Mouse (Mus musculus) MEL (cell line): ENCODE data around the gene Eif2b4. TPM values are rescaled to one million over a fixed set of nuclear protein-coding genes. Genes with fewer than 3 reads are reported as not detected.
A peak's percentile ranks its signal among the peaks of the same experiment; 100 is the strongest.

Experiments
- DNase-seq: peaks from one replicate; pipeline ENCODE4 v3.0.0; 2011; ENCODE audit warnings: low read depth, low spot score
- H3K27ac ChIP-seq: 2 replicates; pipeline ENCODE4 v1.5.1; 2012; ENCODE audit warnings: low read depth, mild to moderate bottlenecking, control low read depth, low read length, moderate library complexity; ENCODE audit not compliant: control insufficient read depth
- H3K27me3 ChIP-seq, 2 experiments: fragments of 150-350 bp in 1 of 2; sonication (generic) in 1 of 2; 2 replicates each; pipeline ENCODE4 v1.6.1; 2012; ENCODE audit warnings: low read length in 2 of 2, mild to moderate bottlenecking in 2 of 2, improper control_type of control experiment in 1 of 2, moderate library complexity in 1 of 2; ENCODE audit not compliant: insufficient read depth in 2 of 2, control insufficient read depth in 1 of 2
- H3K36me3 ChIP-seq, 2 experiments: 2 replicates each; pipeline ENCODE4 v1.6.1; 2012 to 2014; ENCODE audit warnings: low read length in 2 of 2, improper control_type of control experiment in 1 of 2, inconsistent platforms in 1 of 2, mild to moderate bottlenecking in 1 of 2; ENCODE audit not compliant: insufficient read depth in 2 of 2, control insufficient read depth in 1 of 2
- H3K4me1 ChIP-seq, 2 experiments: fragments of 150-350 bp in 1 of 2; sonication (generic) in 1 of 2; 2 replicates each; pipeline ENCODE4 v1.6.1; 2012; ENCODE audit warnings: low read length in 2 of 2, improper control_type of control experiment in 1 of 2, mild to moderate bottlenecking in 1 of 2; ENCODE audit not compliant: insufficient read depth in 2 of 2, control insufficient read depth in 1 of 2
- H3K4me3 ChIP-seq, 2 experiments: fragments of 150-350 bp in 1 of 2; sonication (generic) in 1 of 2; 2 replicates each; pipeline ENCODE4 v1.5.1; 2012; ENCODE audit warnings: low read depth in 2 of 2, low read length in 2 of 2, mild to moderate bottlenecking in 2 of 2, moderate library complexity in 2 of 2, control low read depth in 1 of 2, improper control_type of control experiment in 1 of 2; ENCODE audit not compliant: control insufficient read depth in 1 of 2, insufficient read depth in 1 of 2
- H3K79me2 ChIP-seq: 2 replicates; pipeline ENCODE4 v1.6.1; 2012; ENCODE audit warnings: mild to moderate bottlenecking, low read length, moderate library complexity; ENCODE audit not compliant: control insufficient read depth, poor library complexity, insufficient read depth
- H3K9ac ChIP-seq: 2 replicates; pipeline ENCODE4 v1.6.1; 2012; ENCODE audit warnings: low read depth, mild to moderate bottlenecking, control low read depth, low read length, moderate library complexity; ENCODE audit not compliant: control insufficient read depth, poor library complexity, severe bottlenecking
- H3K9me3 ChIP-seq: fragments of 150-350 bp; sonication (generic); replicated peaks from 2 replicates; pipeline ENCODE4 v1.6.1; 2012; ENCODE audit warnings: mild to moderate bottlenecking, low read length, improper control_type of control experiment, moderate library complexity; ENCODE audit not compliant: insufficient read depth
- BHLHE40 ChIP-seq: IDR thresholded peaks from 2 replicates; pipeline ENCODE4 v1.6.1; 2012; ENCODE audit warnings: low read depth, mild to moderate bottlenecking, inconsistent platforms, low read length, improper control_type of control experiment, borderline replicate concordance
- CHD2 ChIP-seq: IDR thresholded peaks from 2 replicates; pipeline ENCODE4 v1.6.1; 2011; ENCODE audit warnings: low read length, improper control_type of control experiment
- CTCF ChIP-seq, 3 experiments: IDR thresholded peaks in 2 of 3; conservative IDR thresholded peaks in 1 of 3; 2 replicates each; pipeline ENCODE4 v1.5.1; 2011 to 2012; ENCODE audit warnings: low read length in 3 of 3, low read depth in 2 of 3, mild to moderate bottlenecking in 2 of 3, improper control_type of control experiment in 1 of 3, inconsistent platforms in 1 of 3, mixed read lengths in 1 of 3, moderate library complexity in 1 of 3; ENCODE audit not compliant: control insufficient read depth in 1 of 3, insufficient read depth in 1 of 3, poor library complexity in 1 of 3, severe bottlenecking in 1 of 3
- E2F4 ChIP-seq: IDR thresholded peaks from 2 replicates; pipeline ENCODE4 v1.6.1; 2011; ENCODE audit warnings: low read depth, low read length, improper control_type of control experiment, borderline replicate concordance
- HCFC1 ChIP-seq: IDR thresholded peaks from 2 replicates; pipeline ENCODE4 v1.6.1; 2012; ENCODE audit warnings: low read depth, mild to moderate bottlenecking, inconsistent platforms, low read length, improper control_type of control experiment, moderate library complexity
- KAT2A ChIP-seq: conservative IDR thresholded peaks from 2 replicates; pipeline ENCODE4 v1.6.1; 2012; ENCODE audit warnings: low read depth, low read length, improper control_type of control experiment, inconsistent platforms
- MAFK ChIP-seq: IDR thresholded peaks from 2 replicates; pipeline ENCODE4 v1.6.1; 2011; ENCODE audit warnings: low read depth, mild to moderate bottlenecking, low read length, improper control_type of control experiment, borderline replicate concordance
- MEF2A ChIP-seq: IDR thresholded peaks from 2 replicates; pipeline ENCODE4 v1.6.1; 2014; ENCODE audit warnings: low read depth, mild to moderate bottlenecking, inconsistent platforms, low read length, improper control_type of control experiment; ENCODE audit not compliant: poor library complexity, insufficient replicate concordance, severe bottlenecking; ENCODE audit errors: extremely low read depth
- MYB ChIP-seq: IDR thresholded peaks from 2 replicates; pipeline ENCODE4 v1.6.1; 2011; ENCODE audit warnings: mild to moderate bottlenecking, low read depth, low read length, improper control_type of control experiment
- MYC ChIP-seq: IDR thresholded peaks from 2 replicates; pipeline ENCODE4 v1.6.1; 2011; ENCODE audit warnings: low read depth, mild to moderate bottlenecking, low read length, improper control_type of control experiment, moderate library complexity
- POLR2A ChIP-seq, 2 experiments: IDR thresholded peaks; 2 replicates each; pipeline ENCODE4 v1.6.1; 2011 to 2012; ENCODE audit warnings: low read length in 2 of 2, mild to moderate bottlenecking in 2 of 2, control low read depth in 1 of 2, improper control_type of control experiment in 1 of 2, low read depth in 1 of 2, moderate library complexity in 1 of 2; ENCODE audit not compliant: control insufficient read depth in 1 of 2, insufficient read depth in 1 of 2, poor library complexity in 1 of 2
- RAD21 ChIP-seq: IDR thresholded peaks from 2 replicates; pipeline ENCODE4 v1.6.1; 2011; ENCODE audit warnings: mild to moderate bottlenecking, low read depth, low read length, improper control_type of control experiment
- SMC3 ChIP-seq: IDR thresholded peaks from 2 replicates; pipeline ENCODE4 v1.6.1; 2011; ENCODE audit warnings: low read depth, low read length, improper control_type of control experiment
- TCF12 ChIP-seq: IDR thresholded peaks from 2 replicates; pipeline ENCODE4 v1.6.1; 2014; ENCODE audit warnings: low read depth, mild to moderate bottlenecking, inconsistent platforms, low read length, improper control_type of control experiment, moderate library complexity
- UBTF ChIP-seq: IDR thresholded peaks from 2 replicates; pipeline ENCODE4 v1.6.1; 2012; ENCODE audit warnings: low read depth, mild to moderate bottlenecking, inconsistent platforms, low read length, improper control_type of control experiment, moderate library complexity, borderline replicate concordance; ENCODE audit not compliant: insufficient read depth
- USF1 ChIP-seq: IDR thresholded peaks from 2 replicates; pipeline ENCODE4 v1.6.1; 2014; ENCODE audit warnings: low read depth, mild to moderate bottlenecking, inconsistent platforms, low read length, improper control_type of control experiment, moderate library complexity
- USF2 ChIP-seq, 2 experiments: IDR thresholded peaks; 2 replicates each; pipeline ENCODE4 v1.6.1; 2011 to 2012; ENCODE audit warnings: improper control_type of control experiment in 2 of 2, low read length in 2 of 2, borderline replicate concordance in 1 of 2, inconsistent platforms in 1 of 2, low read depth in 1 of 2, mild to moderate bottlenecking in 1 of 2; ENCODE audit not compliant: insufficient read depth in 1 of 2
- ZC3H11A ChIP-seq: IDR thresholded peaks from 2 replicates; pipeline ENCODE4 v1.6.1; 2012; ENCODE audit warnings: low read depth, mild to moderate bottlenecking, inconsistent platforms, low read length, improper control_type of control experiment
- ZMIZ1 ChIP-seq: IDR thresholded peaks from 2 replicates; pipeline ENCODE4 v1.6.1; 2012; ENCODE audit warnings: low read depth, mild to moderate bottlenecking, inconsistent platforms, low read length, improper control_type of control experiment, moderate library complexity
- polyA plus RNA-seq, 2 experiments: library from polyadenylated mRNA; stranded (reverse) in 1 of 2; unstranded in 1 of 2; fragments of >175 nt in 1 of 2; fragments of >200 nt in 1 of 2; gene quantifications; 2 replicates each; pipeline versions ENCODE4 v1.2.1 to v1.2.4; 2012; ENCODE audit warnings: low replicate concordance in 2 of 2, low read depth in 1 of 2; ENCODE audit not compliant: insufficient read length in 2 of 2, insufficient read depth in 1 of 2, missing spikeins in 1 of 2
- total RNA-seq: library from RNA; depleted of rRNA; stranded (reverse); fragments of 300-350 nt; gene quantifications from 2 replicates; pipeline ENCODE4 v1.2.3, GENCODE M21; 2012

Gene Eif2b4
- total and polyA plus RNA-seq, 3 experiments: 151 to 282 TPM; not detected in 1

DNA sequence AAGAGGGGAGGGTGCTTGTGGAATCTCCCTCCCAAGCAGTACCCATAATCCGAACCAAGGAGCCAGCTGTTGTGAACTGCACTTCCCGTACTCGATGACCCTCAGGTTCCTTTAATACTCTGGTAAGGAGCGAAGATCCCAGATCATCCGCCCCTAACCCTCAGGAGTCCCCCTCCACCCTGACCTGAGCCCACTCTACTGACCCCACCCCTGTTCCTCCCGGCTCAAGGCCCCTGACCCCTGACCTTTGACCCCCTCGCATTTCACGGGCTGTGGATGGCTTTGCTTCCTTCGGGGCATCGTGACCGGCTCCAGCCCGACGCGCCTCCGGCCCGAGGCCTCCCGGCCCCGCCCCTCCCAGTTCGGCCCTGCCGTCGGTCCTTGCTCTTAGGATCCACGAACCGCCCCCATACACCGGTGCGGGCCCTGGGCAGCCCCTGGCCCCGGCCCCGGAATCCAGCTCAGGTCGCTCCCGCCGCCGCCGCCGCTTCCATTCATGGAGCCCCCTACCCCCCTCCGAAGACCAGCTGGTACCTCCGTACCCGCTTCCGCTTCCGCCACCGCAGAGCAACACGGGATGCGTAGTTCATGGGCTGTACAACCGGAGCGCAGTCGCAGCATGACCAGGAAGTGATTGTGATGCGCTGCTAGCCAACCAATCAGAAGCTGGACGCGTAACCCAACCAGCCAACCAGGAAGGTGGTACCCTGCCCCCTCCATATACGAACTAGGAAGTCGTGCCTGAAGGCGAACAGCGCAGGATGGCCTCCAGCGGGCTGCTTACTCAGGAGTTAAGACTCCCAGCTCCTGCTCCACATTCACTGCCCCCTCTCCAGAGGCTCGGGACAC is 8.7 kb upstream of the Eif2b4 start, which contains the start of gene Zfp513 (continued):
- TF ChIP-seq TCF12: peak; percentile 72; the same call in 1 of the 2 replicates
- peak; percentile 99 for TF ChIP-seq HCFC1
- TF ChIP-seq ZMIZ1: peak; percentile 97
- TF ChIP-seq USF2 (IDR thresholded peaks at IDR 0.05; ENCODE audit: borderline replicate concordance in 1 of 2, insufficient read depth in 1 of 2, low read depth in 1 of 2, low read length in 2 of 2): no peak
- TF ChIP-seq MYB: peak; percentile 44; the same call in 1 of the 2 replicates
- TF ChIP-seq UBTF: peak; percentile 76; the same call in 1 of the 2 replicates
- TF ChIP-seq MYC: peak; percentile 90
- peak; percentile 98 for TF ChIP-seq CHD2
- no peak; the same call in 1 of the 2 replicates for TF ChIP-seq MAFK
- TF ChIP-seq RAD21: no peak

- Histone ChIP-seq H3K36me3 (peaks cover 8 to 19% of the 10 kb centered on the region in 2 experiments), H3K4me1 (no peaks in the 10 kb centered on the region; a peak in 1 of 4 replicates), H3K4me3 (peak overlapping the region; percentile 62 to 71), H3K9me3 (no peaks in the 10 kb centered on the region), H3K9ac (peak overlapping the region; percentile 87), H3K27ac (peak overlapping the region; percentile 74), H3K27me3 (no peaks in the 10 kb centered on the region), H3K79me2 (peaks cover 13% of the 10 kb centered on the region)
- no peak for DNase-seq
- TF ChIP-seq TCF12 (0 out of 2 replicates have a peak, but pooled peaks have one; percentile 8), MAFK (no peak), SMC3 (no peak), ZC3H11A (no peak), RAD21 (no peak), BHLHE40 (no peak), USF1 (no peak), E2F4 (no peak), POLR2A (IDR thresholded peaks at IDR 0.05; ENCODE audit: control insufficient read depth in 1 of 2, insufficient read depth in 1 of 2, low read depth in 1 of 2, low read length in 2 of 2, poor library complexity in 1 of 2) (no peak; a peak in 2 of 4 replicates), CTCF (IDR thresholded peaks at IDR 0.05 in 2 of 3, conservative IDR thresholded peaks at IDR 0.05 in 1 of 3; ENCODE audit: control insufficient read depth in 1 of 3, insufficient read depth in 1 of 3, low read depth in 2 of 3, low read length in 3 of 3, poor library complexity in 1 of 3, severe bottlenecking in 1 of 3) (no peak), MYC (0 out of 2 replicates have a peak, but pooled peaks have one; percentile 37), MEF2A (no peak), KAT2A (no peak)
These were observed 8.0 kb upstream of the Eif2b4 start for GRCm38 (mm10) chr5:31201042-31201741.
